Mouse (Mus musculus): ENCODE measurements around the gene Arntl.
A peak's percentile ranks its signal among the peaks of the same experiment; 100 is the strongest.

- TF ChIP-seq CTCF (conservative IDR thresholded peaks at IDR 0.05 in 1 of 2, IDR thresholded peaks at IDR 0.05 in 1 of 2; ENCODE audit: low read depth in 2 of 2, low read length in 2 of 2) (peak; percentile 52 to 80), ZC3H11A (IDR thresholded peaks at IDR 0.05; ENCODE audit: low read depth, low read length) (peak; percentile 4; the same call in 1 of the 2 replicates), POLR2A (IDR thresholded peaks at IDR 0.05; ENCODE audit: low read depth, low read length) (no peak), JUND (conservative IDR thresholded peaks at IDR 0.05; ENCODE audit: low read depth, low read length) (no peak), SIN3A (IDR thresholded peaks at IDR 0.05; ENCODE audit: low read length) (no peak), UBTF (IDR thresholded peaks at IDR 0.05; ENCODE audit: low read depth, low read length) (no peak), E2F4 (IDR thresholded peaks at IDR 0.05; ENCODE audit: insufficient replicate concordance, low read depth, low read length) (no peak), EP300 (IDR thresholded peaks at IDR 0.05; ENCODE audit: low read length) (no peak), RCOR1 (conservative IDR thresholded peaks at IDR 0.05; ENCODE audit: low read depth, low read length) (no peak), NRF1 (IDR thresholded peaks at IDR 0.05; ENCODE audit: low read depth, low read length) (no peak), BHLHE40 (IDR thresholded peaks at IDR 0.05; ENCODE audit: low read depth, low read length) (no peak), MXI1 (IDR thresholded peaks at IDR 0.05; ENCODE audit: low read depth, low read length) (no peak)
These were observed 40.2 kb upstream of the Arntl start for GRCm38 (mm10) chr7:113167092-113167491.
